7 mouse cellular contexts compared by ENCODE assay signal in the genomic region with DNA sequence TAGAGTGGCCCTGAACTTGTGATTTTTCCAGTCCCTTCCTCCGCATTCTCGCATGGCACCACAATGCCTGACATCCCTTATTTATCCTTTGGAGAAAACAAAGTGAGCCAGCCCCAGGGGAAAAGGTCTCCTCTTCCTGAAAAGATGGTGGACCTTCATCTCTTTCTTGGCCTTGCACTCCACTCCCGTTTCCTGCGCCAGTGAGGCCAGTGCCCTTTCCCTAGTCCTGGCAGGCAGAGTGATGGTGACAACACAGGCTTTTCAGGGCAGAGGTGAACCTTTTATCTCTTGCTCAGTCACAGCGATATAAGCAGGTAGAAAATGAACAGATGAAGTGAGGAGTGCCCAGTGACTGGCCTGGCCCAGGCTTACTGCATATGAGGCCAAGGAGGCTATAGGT. TPM values are rescaled to one million over a fixed set of nuclear protein-coding genes. Genes with fewer than 3 reads are reported as not detected.
DNase-seq lines count a peak whose midpoint lies in the region; ATAC-seq and TF ChIP-seq lines count a peak whose summit lies in the region.

No protein-coding gene starts in this region.

- peaks cover 52% of the 10 kb centered on the region for H3K36me3 ChIP-seq in E14TG2a.4 (ENCODE audit: insufficient read depth, low read length)
- peaks cover 57% of the 10 kb centered on the region for H3K36me3 ChIP-seq in heart, embryonic 13.5 days
- peaks cover 56% of the 10 kb centered on the region for H3K36me3 ChIP-seq in limb, embryonic 13.5 days
- H3K36me3 ChIP-seq in stomach, postnatal 0 days (ENCODE audit: control insufficient read depth, insufficient read depth, low read length), result peaks cover 17% of the 10 kb centered on the region

- peak; percentile 44 for DNase-seq in MN1 (ENCODE audit: low spot score)
- peak; percentile 60 for DNase-seq in stomach, postnatal 0 days (ENCODE audit: low spot score)
- no peak for DNase-seq in embryo, embryonic 10 days (ENCODE audit: low spot score)
- DNase-seq in cerebellum, postnatal 4 days (ENCODE audit: low spot score in 2 of 2), result no peak

- H3K27ac ChIP-seq in heart, embryonic 13.5 days (replicated peaks), result no peak overlapping the region
- H3K27ac ChIP-seq in limb, embryonic 13.5 days, result no peak overlapping the region
- H3K27ac ChIP-seq in stomach, postnatal 0 days (replicated peaks), result peak overlapping the region; percentile 81; the same call in 1 of the 2 replicates

- TF ChIP-seq EP300 in stomach, postnatal 0 days (optimal IDR thresholded peaks at IDR 0.05), result no peak

- H3K9me3 ChIP-seq in E14TG2a.4 (ENCODE audit: low read length), result no peaks in the 10 kb centered on the region
- no peaks in the 10 kb centered on the region for H3K9me3 ChIP-seq in heart, embryonic 13.5 days
- no peaks in the 10 kb centered on the region for H3K9me3 ChIP-seq in limb, embryonic 13.5 days
- no peaks in the 10 kb centered on the region for H3K9me3 ChIP-seq in stomach, postnatal 0 days (ENCODE audit: control insufficient read depth, low read length)

- ATAC-seq in heart, embryonic 13.5 days (ENCODE audit: extremely low read depth, insufficient number of reproducible peaks, low FRiP score, low TSS enrichment), result no peak
- no peak for ATAC-seq in limb, embryonic 13.5 days (ENCODE audit: low FRiP score, low read depth)
- ATAC-seq in stomach, postnatal 0 days (ENCODE audit: low FRiP score, low TSS enrichment), result peak; percentile 83

- peak overlapping the region; percentile 96 for H3K4me3 ChIP-seq in E14TG2a.4 (replicated peaks; ENCODE audit: low read length)
- H3K4me3 ChIP-seq in heart, embryonic 13.5 days, result peak overlapping the region; percentile 90
- H3K4me3 ChIP-seq in limb, embryonic 13.5 days, result peak overlapping the region; percentile 83
- H3K4me3 ChIP-seq in stomach, postnatal 0 days (ENCODE audit: low read depth, low read length), result peak overlapping the region; percentile 86

- peak overlapping the region; percentile 87 for H3K4me2 ChIP-seq in heart, embryonic 13.5 days
- H3K4me2 ChIP-seq in limb, embryonic 13.5 days (replicated peaks), result peak overlapping the region; percentile 74
- H3K4me2 ChIP-seq in stomach, postnatal 0 days (replicated peaks; ENCODE audit: low read depth), result peak overlapping the region; percentile 78

- H3K27me3 ChIP-seq in E14TG2a.4 (ENCODE audit: insufficient read depth, low read length), result no peaks in the 10 kb centered on the region
- no peaks in the 10 kb centered on the region for H3K27me3 ChIP-seq in heart, embryonic 13.5 days (replicated peaks)
- no peaks in the 10 kb centered on the region for H3K27me3 ChIP-seq in limb, embryonic 13.5 days
- no peaks in the 10 kb centered on the region for H3K27me3 ChIP-seq in stomach, postnatal 0 days (ENCODE audit: control insufficient read depth, insufficient read depth, low read length)

- H3K4me1 ChIP-seq in E14TG2a.4 (replicated peaks; ENCODE audit: low read depth, low read length), result peaks cover 31% of the 10 kb centered on the region
- H3K4me1 ChIP-seq in heart, embryonic 13.5 days, result peaks cover 14% of the 10 kb centered on the region
- H3K4me1 ChIP-seq in limb, embryonic 13.5 days, result peaks cover 14% of the 10 kb centered on the region
- peaks cover 6% of the 10 kb centered on the region; the same call in 1 of the 2 replicates for H3K4me1 ChIP-seq in stomach, postnatal 0 days (replicated peaks; ENCODE audit: control insufficient read depth, insufficient read depth)

- TF ChIP-seq CTCF in E14TG2a.4 (conservative IDR thresholded peaks at IDR 0.05; ENCODE audit: low read length), result no peak
- no peak for TF ChIP-seq CTCF in stomach, postnatal 0 days (IDR thresholded peaks at IDR 0.05; ENCODE audit: low read depth)

- H3K9ac ChIP-seq in heart, embryonic 13.5 days, result peak overlapping the region; percentile 96
- peak overlapping the region; percentile 89 for H3K9ac ChIP-seq in limb, embryonic 13.5 days
- H3K9ac ChIP-seq in stomach, postnatal 0 days (ENCODE audit: low read length), result peak overlapping the region; percentile 93

- WGBS in heart, embryonic 13.5 days, result 33% methylated on average over 5 of the region's 5 CpGs
- 39% methylated on average over 5 of the region's 5 CpGs for WGBS in limb, embryonic 13.5 days
- WGBS in stomach, postnatal 0 days, result 21% methylated on average over 5 of the region's 5 CpGs

RNA-seq across cellular contexts. Expression of a gene that starts 0.9 kb away (rescaled TPM):
- 124 and 131 TPM in 2 replicates for polyA plus RNA-seq in heart, embryonic 13.5 days (2015; fragmentation: Nextera tagmentation; extraction: Ambion mirVana)
- polyA plus RNA-seq in limb, embryonic 13.5 days (2015; fragmentation: Nextera tagmentation; extraction: Ambion mirVana), result 165 and 167 TPM in 2 replicates
- polyA plus RNA-seq in stomach, postnatal 0 days (2015; fragmentation: Nextera tagmentation; extraction: Ambion mirVana), result 82.9 and 92.0 TPM in 2 replicates

RNA-seq across cellular contexts. Expression of a gene that starts 20.4 kb away (rescaled TPM):
- 106 and 108 TPM in 2 replicates for polyA plus RNA-seq in heart, embryonic 13.5 days (2015; fragmentation: Nextera tagmentation; extraction: Ambion mirVana)
- 173 and 176 TPM in 2 replicates for polyA plus RNA-seq in limb, embryonic 13.5 days (2015; fragmentation: Nextera tagmentation; extraction: Ambion mirVana)
- 57.0 and 59.8 TPM in 2 replicates for polyA plus RNA-seq in stomach, postnatal 0 days (2015; fragmentation: Nextera tagmentation; extraction: Ambion mirVana)

RNA-seq across cellular contexts. Expression of a gene that starts 44.9 kb away (rescaled TPM):
- 115 TPM in 2 replicates for polyA plus RNA-seq in heart, embryonic 13.5 days (2015; fragmentation: Nextera tagmentation; extraction: Ambion mirVana)
- 102 and 107 TPM in 2 replicates for polyA plus RNA-seq in limb, embryonic 13.5 days (2015; fragmentation: Nextera tagmentation; extraction: Ambion mirVana)
- polyA plus RNA-seq in stomach, postnatal 0 days (2015; fragmentation: Nextera tagmentation; extraction: Ambion mirVana), result 79.3 and 84.2 TPM in 2 replicates

RNA-seq across cellular contexts. Expression of a gene that starts 45.2 kb away (rescaled TPM):
- polyA plus RNA-seq in heart, embryonic 13.5 days (2015; fragmentation: Nextera tagmentation; extraction: Ambion mirVana), result 162 and 163 TPM in 2 replicates
- polyA plus RNA-seq in limb, embryonic 13.5 days (2015; fragmentation: Nextera tagmentation; extraction: Ambion mirVana), result 247 and 281 TPM in 2 replicates
- 89.6 and 90.8 TPM in 2 replicates for polyA plus RNA-seq in stomach, postnatal 0 days (2015; fragmentation: Nextera tagmentation; extraction: Ambion mirVana)

Comparison
In these comparisons a context has a peak if more than half of its experiments do, and no peak if none do; other contexts are left out.
1. DNase-seq: peak in MN1 (single experiment) and stomach, postnatal 0 days (single experiment); none in embryo, embryonic 10 days (single experiment) and cerebellum, postnatal 4 days (0 of 2).
2. Peak in every context shown above with its lines, with median percentiles within 50 percentile points of each other: H3K4me3 ChIP-seq, H3K4me2 ChIP-seq and H3K9ac ChIP-seq.